Mouse (Mus musculus) hindbrain, embryonic 13.5 days (tissue): ENCODE results near the gene St6galnac1. TPM values are rescaled to one million over a fixed set of nuclear protein-coding genes. Genes with fewer than 3 reads are reported as not detected.

Source experiments
- ATAC-seq: fragments of 200-750 bp; cut with Nextera tagmentation; 2 replicates; pipeline ENCODE4 v1.8.0; 2017; ENCODE audit warnings: moderate TSS enrichment; ENCODE audit not compliant: low FRiP score
- H3K27ac ChIP-seq: fragments of 300-500 bp; sonication (generic); 2 replicates; pipeline ENCODE4 v1.5.1; 2015; ENCODE audit warnings: inconsistent platforms, mild to moderate bottlenecking, moderate library complexity
- H3K27me3 ChIP-seq: fragments of 300-500 bp; sonication (generic); 2 replicates; pipeline ENCODE4 v1.6.1; 2015; ENCODE audit warnings: mild to moderate bottlenecking, inconsistent platforms
- H3K36me3 ChIP-seq: fragments of 300-500 bp; sonication (generic); 2 replicates; pipeline ENCODE4 v1.6.1; 2015; ENCODE audit warnings: mild to moderate bottlenecking, inconsistent platforms
- H3K4me1 ChIP-seq: fragments of 300-500 bp; sonication (generic); replicated peaks from 2 replicates; pipeline ENCODE4 v1.6.1; 2015; ENCODE audit warnings: inconsistent platforms
- H3K4me2 ChIP-seq: fragments of 300-500 bp; sonication (generic); 2 replicates; pipeline ENCODE4 v1.6.1; 2015; ENCODE audit warnings: inconsistent platforms, mild to moderate bottlenecking, moderate library complexity
- H3K4me3 ChIP-seq: fragments of 300-500 bp; sonication (generic); 2 replicates; pipeline ENCODE4 v1.5.1; 2015; ENCODE audit warnings: mild to moderate bottlenecking, inconsistent platforms
- H3K9ac ChIP-seq: fragments of 300-500 bp; sonication (generic); 2 replicates; pipeline ENCODE4 v1.6.1; 2015; ENCODE audit warnings: mild to moderate bottlenecking, inconsistent platforms
- H3K9me3 ChIP-seq: fragments of 300-500 bp; sonication (generic); 2 replicates; pipeline ENCODE4 v1.6.1; 2016; ENCODE audit warnings: inconsistent platforms
- WGBS: fragments of 180-500 bp; shearing (Covaris S2); methylation state at CpG from one replicate; pipeline ENCODE4 v1.1.7; 2015; 5-methylcytosine and 5-hydroxymethylcytosine counted together
- polyA plus RNA-seq: library from polyadenylated mRNA; unstranded; fragments of >200 nt; fragmentation: Nextera tagmentation; extraction: Ambion mirVana; gene quantifications from 2 replicates; pipeline ENCODE4 v1.2.1, GENCODE M21; 2015

Gene St6galnac1
- polyA plus RNA-seq, 1 experiment from 2014 or later = not detected

DNA sequence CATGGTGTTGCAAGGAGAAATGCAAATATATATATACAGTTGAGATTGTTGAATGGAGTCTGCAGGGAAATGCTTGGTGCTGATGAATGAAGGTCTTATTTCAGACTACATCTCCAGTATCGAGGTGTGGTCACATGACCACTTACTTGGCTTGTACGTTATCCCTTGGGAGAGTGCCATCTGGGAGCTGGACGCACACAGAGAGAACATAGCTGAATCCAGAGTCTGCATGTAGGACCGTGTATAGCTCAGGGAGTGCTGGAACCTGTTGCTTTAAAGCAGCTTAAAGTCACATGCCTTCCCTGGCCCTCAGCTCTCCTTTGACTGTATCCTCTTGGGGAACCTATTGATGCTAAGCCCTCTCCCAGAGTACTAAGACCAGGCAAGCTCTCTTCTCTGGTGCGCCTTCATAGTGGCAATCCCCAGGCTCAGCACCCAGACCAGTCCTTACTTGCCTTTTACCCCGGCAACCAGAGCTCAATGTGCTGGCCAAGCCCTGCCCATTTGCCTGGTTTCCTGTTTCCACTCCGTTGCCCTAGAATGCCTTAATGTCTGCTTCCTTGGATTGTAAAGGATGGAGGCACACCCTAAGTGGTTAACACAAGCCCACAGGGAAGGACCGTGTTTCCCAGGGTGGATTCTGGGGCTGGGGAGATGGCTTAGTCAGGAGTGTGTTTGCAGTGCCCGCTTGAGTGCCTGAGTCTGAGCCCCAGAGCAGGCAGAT lies 53.6 kb downstream of the St6galnac1 start:
- 73% methylated on average over 9 of the region's 9 CpGs for WGBS
- H3K4me3 ChIP-seq = no peak overlapping the region
- H3K4me2 ChIP-seq = no peak overlapping the region
- H3K27me3 ChIP-seq = no peaks in the 10 kb centered on the region
- peaks cover 11% of the 10 kb centered on the region; the same call in 1 of the 2 replicates for H3K4me1 ChIP-seq
- H3K9me3 ChIP-seq = peaks cover 4% of the 10 kb centered on the region; the same call in 1 of the 2 replicates
- ATAC-seq = no peak
- H3K9ac ChIP-seq = no peak overlapping the region
- H3K27ac ChIP-seq = no peak overlapping the region
- no peaks in the 10 kb centered on the region for H3K36me3 ChIP-seq

DNA sequence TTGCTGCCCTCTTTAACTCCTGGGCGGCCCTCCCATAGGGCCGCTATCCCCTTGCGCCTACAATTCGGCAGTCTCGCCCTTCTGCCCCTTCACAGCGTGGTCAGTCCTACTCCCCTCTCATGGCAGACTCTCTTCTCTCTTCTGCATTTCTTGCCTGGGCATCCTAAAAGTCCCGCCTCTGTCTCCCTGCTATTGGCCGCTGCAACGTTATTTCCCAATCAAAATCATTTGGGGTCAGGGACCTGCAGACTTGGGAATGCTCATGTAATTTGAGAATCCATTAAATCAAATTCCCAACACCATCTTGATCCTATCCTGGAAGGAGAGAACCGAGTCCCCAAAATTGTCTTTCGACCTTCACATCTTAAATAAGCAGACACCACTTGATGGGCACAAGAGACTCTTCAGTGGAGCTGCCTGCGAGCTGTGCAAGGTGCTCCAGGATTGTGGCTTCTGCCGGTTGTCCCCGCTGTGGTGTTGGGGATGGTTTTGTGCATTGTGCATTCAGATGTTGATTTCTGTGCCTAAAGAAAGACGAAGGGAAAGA lies 54.9 kb downstream of the St6galnac1 start:
- Histone ChIP-seq H3K36me3 (no peaks in the 10 kb centered on the region), H3K4me3 (no peak overlapping the region), H3K9me3 (peaks cover 4% of the 10 kb centered on the region; the same call in 1 of the 2 replicates), H3K27me3 (no peaks in the 10 kb centered on the region), H3K9ac (no peak overlapping the region), H3K27ac (no peak overlapping the region), H3K4me1 (peaks cover 7% of the 10 kb centered on the region; the same call in 1 of the 2 replicates), H3K4me2 (no peak overlapping the region)
- WGBS = 92% methylated on average over 15 of the region's 15 CpGs
- ATAC-seq = no peak

Other genes with a start within 250 kb of the St6galnac1 start
- 3.1 and 3.3 TPM in 2 replicates for gene Sphk1, start 244.6 kb downstream of the St6galnac1 start, polyA plus RNA-seq
- gene Ube2o, start 194.1 kb downstream of the St6galnac1 start, polyA plus RNA-seq = 14.1 and 14.8 TPM in 2 replicates
- 0.36 and 1.0 TPM in 2 replicates for gene Aanat, start 189.1 kb downstream of the St6galnac1 start, polyA plus RNA-seq
- gene Rhbdf2, start 148.5 kb downstream of the St6galnac1 start, polyA plus RNA-seq = 1.8 and 2.1 TPM in 2 replicates
- 1.2 and 1.4 TPM in 2 replicates for gene Prcd, start 122.0 kb downstream of the St6galnac1 start, polyA plus RNA-seq
- 16.4 and 18.1 TPM in 2 replicates for gene Cygb, start 121.2 kb downstream of the St6galnac1 start, polyA plus RNA-seq
- 62.6 and 67.2 TPM in 2 replicates for gene Mxra7, start 52.5 kb upstream of the St6galnac1 start, polyA plus RNA-seq
- 79.3 and 83.2 TPM in 2 replicates for gene Mettl23, start 67.8 kb upstream of the St6galnac1 start, polyA plus RNA-seq
- gene Jmjd6, start 67.9 kb upstream of the St6galnac1 start, polyA plus RNA-seq = 70.4 and 74.7 TPM in 2 replicates
- gene Mfsd11, start 76.9 kb upstream of the St6galnac1 start, polyA plus RNA-seq = 48.0 and 53.9 TPM in 2 replicates
- gene Srsf2, start 77.6 kb upstream of the St6galnac1 start, polyA plus RNA-seq = 588 and 607 TPM in 2 replicates
- gene Mgat5b, start 143.4 kb upstream of the St6galnac1 start, polyA plus RNA-seq = 22.8 and 24.5 TPM in 2 replicates